Mouse (Mus musculus) intestine, embryonic 14.5 days (tissue): ENCODE measurements around the gene Tubgcp4. TPM values are rescaled to one million over a fixed set of nuclear protein-coding genes. Genes with fewer than 3 reads are reported as not detected.

Experiments used
- ATAC-seq: fragments of 200-750 bp; cut with Nextera tagmentation; replicated peaks from 2 replicates; pipeline ENCODE4 v1.8.0; 2017; ENCODE audit warnings: low read depth, moderate number of reproducible peaks, moderate TSS enrichment, moderate library complexity; ENCODE audit not compliant: low FRiP score, low TSS enrichment
- DNase-seq: peaks from one replicate; pipeline ENCODE4 v3.0.0-alpha.2; 2018; ENCODE audit warnings: low spot score
- H3K27ac ChIP-seq: fragments of 300-500 bp; sonication (generic); 2 replicates; pipeline ENCODE4 v1.5.1; 2014; ENCODE audit warnings: low read depth, mild to moderate bottlenecking, control low read depth
- H3K27me3 ChIP-seq: fragments of 300-500 bp; sonication (generic); replicated peaks from 2 replicates; pipeline ENCODE4 v1.6.1; 2014; ENCODE audit warnings: low read length, control low read depth; ENCODE audit not compliant: control insufficient read depth, insufficient read depth
- H3K36me3 ChIP-seq: fragments of 300-500 bp; sonication (generic); 2 replicates; pipeline ENCODE4 v1.6.1; 2014; ENCODE audit warnings: low read length, control low read depth; ENCODE audit not compliant: control insufficient read depth, insufficient read depth
- H3K4me1 ChIP-seq: fragments of 300-500 bp; sonication (generic); replicated peaks from 2 replicates; pipeline ENCODE4 v1.6.1; 2014; ENCODE audit warnings: low read length, control low read depth, mixed read lengths; ENCODE audit not compliant: control insufficient read depth, insufficient read depth
- H3K4me2 ChIP-seq: fragments of 300-500 bp; sonication (generic); 2 replicates; pipeline ENCODE4 v1.6.1; 2014; ENCODE audit warnings: low read length
- H3K4me3 ChIP-seq: fragments of 300-500 bp; sonication (generic); 2 replicates; pipeline ENCODE4 v1.5.1; 2014; ENCODE audit warnings: low read depth, low read length, control low read depth, mixed read lengths
- H3K9ac ChIP-seq: fragments of 300-500 bp; sonication (generic); 2 replicates; pipeline ENCODE4 v1.6.1; 2014; ENCODE audit warnings: mild to moderate bottlenecking, low read length
- H3K9me3 ChIP-seq: fragments of 300-500 bp; sonication (generic); 2 replicates; pipeline ENCODE4 v1.6.1; 2016; ENCODE audit warnings: low read length, control low read depth; ENCODE audit not compliant: control insufficient read depth
- WGBS: fragments of 180-500 bp; shearing (Covaris S2); extraction: QIAGEN DNeasy Blood & Tissue Kit; methylation state at CpG from one replicate; pipeline ENCODE4 v1.1.7; 2014; 5-methylcytosine and 5-hydroxymethylcytosine counted together
- polyA plus RNA-seq: library from polyadenylated mRNA; unstranded; fragments of >200 nt; fragmentation: Nextera tagmentation; extraction: Ambion mirVana; gene quantifications from 2 replicates; pipeline ENCODE4 v1.2.1, GENCODE M21; 2014

Gene Tubgcp4
- polyA plus RNA-seq, 1 experiment from 2014 or later = 51.6 TPM

- 72% methylated on average over 16 of the region's 16 CpGs for WGBS
- Histone ChIP-seq H3K4me3 (peak overlapping the region; percentile 72), H3K9me3 (peaks cover 6% of the 10 kb centered on the region; the same call in 1 of the 2 replicates), H3K27ac (peak overlapping the region; percentile 99), H3K36me3 (peaks cover 23% of the 10 kb centered on the region), H3K4me1 (peaks cover 19% of the 10 kb centered on the region), H3K9ac (peak overlapping the region; percentile 89), H3K4me2 (peak overlapping the region; percentile 82), H3K27me3 (no peaks in the 10 kb centered on the region)
- no peak for ATAC-seq
- no peak for DNase-seq
Measured at GRCm38 (mm10) chr2:121141216-121142035, 29.0 kb upstream of the Tubgcp4 start.

DNA sequence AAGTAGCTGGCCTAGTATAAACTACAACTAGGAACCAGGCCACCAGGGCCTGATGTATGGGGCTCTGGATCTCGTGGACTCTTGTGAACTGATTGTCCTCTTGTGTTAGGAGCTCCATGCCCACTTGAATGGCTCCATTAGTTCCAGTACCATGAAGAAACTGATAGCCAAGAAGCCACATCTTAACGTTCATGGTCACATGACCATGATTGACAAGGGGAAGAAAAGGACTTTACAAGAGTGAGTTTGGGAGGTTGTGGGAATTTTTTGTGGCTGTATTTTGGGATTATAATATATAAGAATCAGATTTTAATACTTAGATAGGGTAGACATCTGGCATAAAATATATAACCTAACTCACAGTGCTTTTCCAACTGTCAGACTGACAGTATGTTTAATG lies 28.0 kb upstream of the Tubgcp4 start:
- Histone ChIP-seq H3K36me3 (peaks cover 32% of the 10 kb centered on the region), H3K27ac (no peak overlapping the region), H3K27me3 (no peaks in the 10 kb centered on the region), H3K4me1 (peaks cover 19% of the 10 kb centered on the region), H3K9ac (no peak overlapping the region), H3K4me2 (no peak overlapping the region), H3K9me3 (peaks cover 6% of the 10 kb centered on the region; the same call in 1 of the 2 replicates), H3K4me3 (no peak overlapping the region)
- no peak for ATAC-seq
- WGBS = 81% methylated on average over 2 of the region's 2 CpGs
- DNase-seq = no peak

DNA sequence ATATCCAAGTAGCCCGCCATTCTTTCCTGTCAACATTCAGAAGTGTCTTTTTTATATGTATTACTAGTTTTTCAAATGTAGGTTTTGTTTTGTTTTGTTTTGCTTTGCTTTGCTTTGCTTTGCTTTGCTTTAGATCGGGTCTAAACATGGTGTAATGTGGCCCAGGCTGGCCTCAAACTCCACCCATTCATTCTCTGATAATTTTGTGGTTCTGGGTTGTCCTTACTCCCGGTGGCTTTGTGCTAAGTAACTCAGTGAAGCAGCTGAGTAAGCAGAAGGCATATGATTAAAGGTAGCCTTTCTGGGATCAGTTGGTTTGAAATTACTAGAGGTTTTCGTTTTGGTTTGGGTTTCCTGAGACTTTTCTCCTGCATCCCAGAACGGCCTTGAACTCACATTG lies 20.8 kb upstream of the Tubgcp4 start:
- no peak overlapping the region for H3K4me2 ChIP-seq
- no peaks in the 10 kb centered on the region for H3K27me3 ChIP-seq
- DNase-seq (no peak), ATAC-seq (no peak)
- no peak overlapping the region for H3K4me3 ChIP-seq
- no peaks in the 10 kb centered on the region for H3K9me3 ChIP-seq
- H3K27ac ChIP-seq = no peak overlapping the region
- H3K9ac ChIP-seq = no peak overlapping the region
- WGBS = 81% methylated on average over 5 of the region's 5 CpGs
- H3K4me1 ChIP-seq = no peaks in the 10 kb centered on the region
- peaks cover 59% of the 10 kb centered on the region for H3K36me3 ChIP-seq

- H3K27me3 ChIP-seq = no peaks in the 10 kb centered on the region
- no peak overlapping the region for H3K4me2 ChIP-seq
- 89% methylated on average over 3 of the region's 3 CpGs for WGBS
- H3K4me1 ChIP-seq = no peaks in the 10 kb centered on the region
- ATAC-seq = no peak
- H3K9ac ChIP-seq = no peak overlapping the region
- H3K27ac ChIP-seq = no peak overlapping the region
- H3K36me3 ChIP-seq = peaks cover 56% of the 10 kb centered on the region
- no peak for DNase-seq
- H3K4me3 ChIP-seq = no peak overlapping the region
- H3K9me3 ChIP-seq = no peaks in the 10 kb centered on the region
Measured at GRCm38 (mm10) chr2:121153100-121153499, 17.4 kb upstream of the Tubgcp4 start.

- Histone ChIP-seq H3K4me2 (peak overlapping the region; percentile 95), H3K36me3 (peaks cover 35% of the 10 kb centered on the region), H3K4me3 (peak overlapping the region; percentile 94), H3K27ac (no peak overlapping the region), H3K27me3 (no peaks in the 10 kb centered on the region), H3K9me3 (no peaks in the 10 kb centered on the region), H3K9ac (peak overlapping the region; percentile 82), H3K4me1 (peaks cover 20% of the 10 kb centered on the region)
- ATAC-seq (no peak), DNase-seq (no peak)
- 32% methylated on average over 4 of the region's 4 CpGs for WGBS
Measured at GRCm38 (mm10) chr2:121169173-121169572, 1.3 kb upstream of the Tubgcp4 start.

DNA sequence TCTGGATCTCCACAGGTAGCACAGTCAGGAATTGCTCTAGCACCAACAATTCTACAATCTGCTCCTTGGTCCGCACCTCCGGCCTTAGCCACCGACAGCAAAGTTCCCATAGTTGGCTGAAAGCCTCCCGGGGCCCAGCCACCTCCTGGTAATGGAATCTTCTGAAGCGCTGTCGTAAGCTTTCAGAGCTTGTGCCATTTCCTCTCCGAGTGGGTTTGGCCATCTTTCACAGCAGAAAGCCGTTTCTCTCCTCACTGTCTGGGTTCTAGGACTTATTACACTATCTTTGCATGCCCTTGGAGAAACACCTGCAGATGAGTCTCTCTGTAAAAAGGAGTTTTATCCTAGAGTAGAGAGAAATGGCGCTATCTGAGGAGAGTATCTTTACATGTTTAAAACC lies 552 bp upstream of the Tubgcp4 start:
- H3K4me2 ChIP-seq = peak overlapping the region; percentile 95
- H3K27ac ChIP-seq = peak overlapping the region; percentile 82; the same call in 1 of the 2 replicates
- H3K9ac ChIP-seq = peak overlapping the region; percentile 82
- H3K36me3 ChIP-seq = peaks cover 35% of the 10 kb centered on the region
- DNase-seq (peak; percentile 54), ATAC-seq (no peak)
- H3K4me3 ChIP-seq = peak overlapping the region; percentile 94
- H3K4me1 ChIP-seq = peaks cover 20% of the 10 kb centered on the region
- no peaks in the 10 kb centered on the region for H3K9me3 ChIP-seq
- WGBS = 5% methylated on average over 9 of the region's 9 CpGs
- no peaks in the 10 kb centered on the region for H3K27me3 ChIP-seq

- peak; percentile 90 for DNase-seq
- Histone ChIP-seq H3K9me3 (no peaks in the 10 kb centered on the region), H3K4me3 (peak within 1 kb of the TSS; percentile 94), H3K36me3 (peaks cover 35% of the 10 kb centered on the region), H3K27me3 (no peaks in the 10 kb centered on the region), H3K4me2 (peak within 1 kb of the TSS; percentile 95), H3K4me1 (peaks cover 20% of the 10 kb centered on the region), H3K27ac (peak within 1 kb of the TSS; percentile 82), H3K9ac (peak within 1 kb of the TSS; percentile 82)
- ATAC-seq = peak; percentile 96
- WGBS = under 1% methylated on average over 66 of the region's 66 CpGs
Measured at GRCm38 (mm10) chr2:121170980-121171742, 707 bp downstream of the Tubgcp4 start, which contains the start of gene Zscan29. TSS of gene Zscan29 (minus strand) at chr2:121171125.

DNA sequence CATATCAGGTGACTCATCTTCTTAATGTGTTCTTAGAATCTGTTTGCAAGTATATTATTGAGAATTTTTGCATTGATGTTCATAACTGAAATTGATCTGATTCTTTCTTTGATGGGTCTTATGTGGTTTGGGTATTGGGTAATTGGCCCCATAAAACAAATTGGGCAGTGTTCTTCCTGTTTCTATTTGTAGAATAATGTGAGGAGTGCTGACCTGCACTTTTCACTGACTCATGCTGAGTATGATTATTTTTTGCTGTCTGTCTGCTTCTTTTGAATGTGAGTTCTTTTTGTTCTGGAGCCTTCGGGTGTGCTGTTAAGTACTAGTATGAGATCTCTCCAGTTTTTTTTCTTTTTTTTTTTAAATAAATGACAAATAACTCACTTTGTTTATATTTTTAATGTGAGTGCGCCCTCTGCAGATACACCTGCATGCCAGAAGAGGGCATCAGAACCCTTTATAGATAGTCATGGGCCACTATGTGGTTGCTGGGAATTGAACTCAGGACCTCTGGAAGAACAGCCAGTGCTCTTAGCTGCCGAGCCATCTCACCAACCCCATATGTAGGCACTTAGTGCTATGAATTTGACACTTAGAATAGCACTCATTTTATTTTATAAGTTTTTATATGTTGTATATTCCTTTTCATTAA lies 8.5 kb downstream of the Tubgcp4 start:
- DNase-seq = no peak
- Histone ChIP-seq H3K27me3 (no peaks in the 10 kb centered on the region), H3K4me2 (no peak overlapping the region), H3K27ac (no peak overlapping the region), H3K9me3 (no peaks in the 10 kb centered on the region), H3K9ac (no peak overlapping the region), H3K36me3 (peaks cover 71% of the 10 kb centered on the region), H3K4me3 (no peak overlapping the region), H3K4me1 (no peaks in the 10 kb centered on the region)
- no peak for ATAC-seq
- 91% methylated on average over 3 of the region's 3 CpGs for WGBS
